Mouse (Mus musculus) mature B cell (primary cell): ENCODE measurements around the gene Sec24d.

ENCODE experiments used
- in situ Hi-C: fragments of 300-500 bp; cut with MboI; formaldehyde crosslinking; loops from 2 replicates; pipeline ENCODE4 v1.14.3; 2019

The Sec24d gene

GRCm38 (mm10) chr3:123266753-123267651 is at the start of gene Sec24d:
Sec24d (plus strand) TSS chr3:123267455.
- in situ Hi-C loops: no loop called here

GRCm38 (mm10) chr3:123218646-123219045 is 48.6 kb upstream of the Sec24d start:
- in situ Hi-C loops: no loop called here

GRCm38 (mm10) chr3:123227276-123227675 is 40.0 kb upstream of the Sec24d start:
- in situ Hi-C loops: no loop called here

GRCm38 (mm10) chr3:123231639-123232038 is 35.6 kb upstream of the Sec24d start:
- in situ Hi-C loops: no loop called here

GRCm38 (mm10) chr3:123234191-123234836 is 32.9 kb upstream of the Sec24d start:
- in situ Hi-C loops: no loop called here

GRCm38 (mm10) chr3:123235495-123235894 is 31.8 kb upstream of the Sec24d start:
- in situ Hi-C loops: no loop called here

GRCm38 (mm10) chr3:123235921-123236320 is 31.3 kb upstream of the Sec24d start, which contains the start of gene Synpo2:
Synpo2 (minus strand) TSS chr3:123236149.
- in situ Hi-C loops: no loop called here

GRCm38 (mm10) chr3:123237039-123237438 is 30.2 kb upstream of the Sec24d start:
- in situ Hi-C loops: no loop called here

GRCm38 (mm10) chr3:123237446-123237845 is 29.8 kb upstream of the Sec24d start:
- in situ Hi-C loops: no loop called here

GRCm38 (mm10) chr3:123244376-123244775 is 22.9 kb upstream of the Sec24d start:
- in situ Hi-C loops: no loop called here

GRCm38 (mm10) chr3:123245646-123246045 is 21.6 kb upstream of the Sec24d start:
- in situ Hi-C loops: no loop called here

- in situ Hi-C loops: no loop called here
These were observed 10.8 kb upstream of the Sec24d start for GRCm38 (mm10) chr3:123256181-123257101.

GRCm38 (mm10) chr3:123258709-123259108 is 8.5 kb upstream of the Sec24d start:
- in situ Hi-C loops: no loop called here

- in situ Hi-C loops: no loop called here
These were observed 2.5 kb upstream of the Sec24d start for GRCm38 (mm10) chr3:123264706-123265105.

GRCm38 (mm10) chr3:123267741-123268201 is 516 bp downstream of the Sec24d start:
- in situ Hi-C loops: no loop called here

- in situ Hi-C loops: no loop called here
These were observed 15.8 kb downstream of the Sec24d start for GRCm38 (mm10) chr3:123282866-123283615.

GRCm38 (mm10) chr3:123284284-123284683 is 17.0 kb downstream of the Sec24d start:
- in situ Hi-C loops: no loop called here

GRCm38 (mm10) chr3:123285649-123286048 is 18.4 kb downstream of the Sec24d start:
- in situ Hi-C loops: no loop called here

- in situ Hi-C loops: no loop called here
These were observed 21.8 kb downstream of the Sec24d start for GRCm38 (mm10) chr3:123288856-123289570.

- in situ Hi-C loops: no loop called here
These were observed 24.4 kb downstream of the Sec24d start for GRCm38 (mm10) chr3:123291670-123292069.
